Mouse (Mus musculus) telencephalon, adult 2 months (tissue): ENCODE measurements around the gene Rad9b.
A peak's percentile ranks its signal among the peaks of the same experiment; 100 is the strongest.
"Not testable (repeated sequence)": the region's sequence is repeated elsewhere in the genome, so short reads cannot be mapped to it uniquely, and the experiment has no call there.

Experiments
- DNase-seq: peaks from one replicate; pipeline ENCODE4 v3.0.0-alpha.2; 2011; ENCODE audit warnings: low read depth, low spot score

Rad9b gene

GRCm38 (mm10) chr5:122371591-122372191 is 17.7 kb upstream of the Rad9b start, which contains the start of gene Gpn3:
Gene Gpn3 (plus strand): TSS chr5:122371876.
- DNase-seq = no peak

- no peak for DNase-seq
Measured at GRCm38 (mm10) chr5:122354492-122355067, 547 bp upstream of the Rad9b start.

- no peak for DNase-seq
Measured at GRCm38 (mm10) chr5:122345777-122346176, 8.3 kb downstream of the Rad9b start.

- no peak for DNase-seq
Measured at GRCm38 (mm10) chr5:122344260-122344659, 9.8 kb downstream of the Rad9b start.

- no peak for DNase-seq
Measured at GRCm38 (mm10) chr5:122343768-122344167, 10.3 kb downstream of the Rad9b start.

GRCm38 (mm10) chr5:122342874-122343273 is 11.2 kb downstream of the Rad9b start:
- no peak for DNase-seq

GRCm38 (mm10) chr5:122336554-122337294 is 17.3 kb downstream of the Rad9b start:
- DNase-seq = no peak

GRCm38 (mm10) chr5:122334682-122335081 is 19.4 kb downstream of the Rad9b start:
- DNase-seq = no peak

- DNase-seq = no peak
Measured at GRCm38 (mm10) chr5:122330269-122330668, 23.8 kb downstream of the Rad9b start.

- peak; percentile 62 for DNase-seq
Measured at GRCm38 (mm10) chr5:122327283-122327682, 26.8 kb downstream of the Rad9b start.

GRCm38 (mm10) chr5:122325477-122325876 is 28.6 kb downstream of the Rad9b start:
- DNase-seq = no peak

- DNase-seq = peak; percentile 99
Measured at GRCm38 (mm10) chr5:122324608-122325431, 29.2 kb downstream of the Rad9b start.

GRCm38 (mm10) chr5:122323523-122323922 is 30.5 kb downstream of the Rad9b start:
- DNase-seq = no peak

GRCm38 (mm10) chr5:122320205-122320781 is 33.7 kb downstream of the Rad9b start:
- no peak for DNase-seq

GRCm38 (mm10) chr5:122319474-122320204 is 34.4 kb downstream of the Rad9b start:
- no peak for DNase-seq

GRCm38 (mm10) chr5:122318976-122319375 is 35.1 kb downstream of the Rad9b start:
- not testable (repeated sequence) for DNase-seq

- no peak for DNase-seq
Measured at GRCm38 (mm10) chr5:122318100-122318499, 35.9 kb downstream of the Rad9b start.

- DNase-seq = no peak
Measured at GRCm38 (mm10) chr5:122317329-122318045, 36.5 kb downstream of the Rad9b start.

- DNase-seq = peak; percentile 73
Measured at GRCm38 (mm10) chr5:122314966-122315667, 38.9 kb downstream of the Rad9b start.
